Mouse (Mus musculus): ENCODE data around the gene Slc2a10. TPM values are rescaled to one million over a fixed set of nuclear protein-coding genes. Genes with fewer than 3 reads are reported as not detected.
"Not testable (repeated sequence)": the region's sequence is repeated elsewhere in the genome, so short reads cannot be mapped to it uniquely, and the experiment has no call there.

The Slc2a10 gene
- total RNA-seq, 2 experiments from 2014 or later: 1.0 to 1.1 TPM

- no peak for DNase-seq (ENCODE audit: low spot score in 2 of 2)
Measured at GRCm38 (mm10) chr2:165497706-165498275, 5.8 kb upstream of the Slc2a10 start.

- no peak for DNase-seq (ENCODE audit: low spot score in 2 of 2)
Measured at GRCm38 (mm10) chr2:165498816-165499215, 4.8 kb upstream of the Slc2a10 start.

- DNase-seq (ENCODE audit: low spot score in 2 of 2): no peak
Measured at GRCm38 (mm10) chr2:165509686-165510085, 6.1 kb downstream of the Slc2a10 start.

- no peak for DNase-seq (ENCODE audit: low spot score in 2 of 2)
Measured at GRCm38 (mm10) chr2:165510466-165510865, 6.9 kb downstream of the Slc2a10 start.

GRCm38 (mm10) chr2:165510914-165511458 is 7.4 kb downstream of the Slc2a10 start:
- not testable (repeated sequence) for DNase-seq (ENCODE audit: low spot score in 2 of 2)

GRCm38 (mm10) chr2:165511530-165511929 is 7.9 kb downstream of the Slc2a10 start:
- not testable (repeated sequence) for DNase-seq (ENCODE audit: low spot score in 2 of 2)

- DNase-seq (ENCODE audit: low spot score in 2 of 2): no peak
Measured at GRCm38 (mm10) chr2:165512426-165512825, 8.8 kb downstream of the Slc2a10 start.

GRCm38 (mm10) chr2:165512870-165513600 is 9.4 kb downstream of the Slc2a10 start:
- no peak for DNase-seq (ENCODE audit: low spot score in 2 of 2)

- no peak for DNase-seq (ENCODE audit: low spot score in 2 of 2)
Measured at GRCm38 (mm10) chr2:165515178-165515728, 11.7 kb downstream of the Slc2a10 start.

- no peak for DNase-seq (ENCODE audit: low spot score in 2 of 2)
Measured at GRCm38 (mm10) chr2:165525609-165526008, 22.0 kb downstream of the Slc2a10 start.

GRCm38 (mm10) chr2:165529106-165529505 is 25.5 kb downstream of the Slc2a10 start:
- peak; percentile 69 for DNase-seq (ENCODE audit: low spot score in 2 of 2)

- no peak for DNase-seq (ENCODE audit: low spot score in 2 of 2)
Measured at GRCm38 (mm10) chr2:165533789-165534188, 30.2 kb downstream of the Slc2a10 start.

- DNase-seq (ENCODE audit: low spot score in 2 of 2): no peak
Measured at GRCm38 (mm10) chr2:165540975-165541374, 37.4 kb downstream of the Slc2a10 start.

GRCm38 (mm10) chr2:165542939-165543669 is 39.5 kb downstream of the Slc2a10 start:
- peak in 1 of 2 experiments; percentile 61 for DNase-seq (ENCODE audit: low spot score in 2 of 2)

- DNase-seq (ENCODE audit: low spot score in 2 of 2): no peak
Measured at GRCm38 (mm10) chr2:165543670-165544016, 40.1 kb downstream of the Slc2a10 start.

GRCm38 (mm10) chr2:165545687-165546086 is 42.1 kb downstream of the Slc2a10 start:
- DNase-seq (ENCODE audit: low spot score in 2 of 2): no peak

- DNase-seq (ENCODE audit: low spot score in 2 of 2): no peak
Measured at GRCm38 (mm10) chr2:165546341-165546740, 42.8 kb downstream of the Slc2a10 start.

- DNase-seq (ENCODE audit: low spot score in 2 of 2): peak; percentile 54 to 70
Measured at GRCm38 (mm10) chr2:165547410-165547809, 43.8 kb downstream of the Slc2a10 start.

GRCm38 (mm10) chr2:165548627-165549026 is 45.0 kb downstream of the Slc2a10 start:
- DNase-seq (ENCODE audit: low spot score in 2 of 2): no peak

- DNase-seq (ENCODE audit: low spot score in 2 of 2): not testable (repeated sequence)
Measured at GRCm38 (mm10) chr2:165550410-165550809, 46.8 kb downstream of the Slc2a10 start.

GRCm38 (mm10) chr2:165554066-165554465 is 50.5 kb downstream of the Slc2a10 start:
- no peak for DNase-seq (ENCODE audit: low spot score in 2 of 2)

GRCm38 (mm10) chr2:165557278-165557677 is 53.7 kb downstream of the Slc2a10 start:
- no peak for DNase-seq (ENCODE audit: low spot score in 2 of 2)
